Mouse (Mus musculus) small intestine, adult 10 weeks (tissue): Measurements from ENCODE around the gene Btbd35f27. TPM values are rescaled to one million over a fixed set of nuclear protein-coding genes. Genes with fewer than 3 reads are reported as not detected.

Experiments
- polyA plus RNA-seq: library from polyadenylated mRNA; stranded (reverse); fragments of 350-450 nt; fragmentation: Illumina TruSeq; extraction: RNeasy Lipid Tissue Mini Kit (QIAGEN cat#74804); gene quantifications from one replicate; pipeline ENCODE4 v1.2.3, GENCODE M21; 2014; ENCODE audit warnings: low replicate concordance

The Btbd35f27 gene
- polyA plus RNA-seq, result not detected

DNA sequence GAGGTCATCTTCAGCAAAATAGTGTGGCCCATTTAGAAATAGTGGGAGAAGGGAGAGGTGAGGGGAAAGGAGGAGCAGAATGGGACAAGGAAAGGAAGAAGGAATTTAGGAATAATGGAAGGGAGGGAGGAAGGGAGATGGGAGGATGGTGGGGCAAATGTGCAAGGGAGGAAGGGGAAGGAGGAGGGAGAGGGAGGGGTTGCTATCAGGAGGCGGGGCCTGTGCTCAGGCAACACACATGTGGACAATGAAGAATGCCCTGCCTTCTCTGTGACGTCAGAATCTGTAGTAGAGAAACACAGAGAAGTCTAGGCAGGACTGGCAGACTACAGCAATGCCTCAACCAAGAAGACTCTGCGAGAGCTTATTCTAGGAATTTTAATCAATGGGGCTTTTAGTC is at the start of gene Btbd35f27:
Gene Btbd35f27, plus strand, starts transcription at position 301 of the 400 bp plus-strand sequence.

Other genes starting within 250 kb of the Btbd35f27 start
- not detected for gene Btbd35f4, start 151.6 kb upstream of the Btbd35f27 start, polyA plus RNA-seq